Mouse (Mus musculus) 3T3-L1 (cell line): ENCODE measurements at regions not wholly inside any gene's neighbourhood (a gene's known extent, or its start where the extent isn't known, plus 50 kb on each side); places are given as distances from the start of the nearest gene placed in this dataset.

ENCODE experiments used
- DNase-seq: peaks from one replicate; pipeline ENCODE4 v3.0.0-alpha.2; 2015; ENCODE audit warnings: low read depth, low spot score

DNA sequence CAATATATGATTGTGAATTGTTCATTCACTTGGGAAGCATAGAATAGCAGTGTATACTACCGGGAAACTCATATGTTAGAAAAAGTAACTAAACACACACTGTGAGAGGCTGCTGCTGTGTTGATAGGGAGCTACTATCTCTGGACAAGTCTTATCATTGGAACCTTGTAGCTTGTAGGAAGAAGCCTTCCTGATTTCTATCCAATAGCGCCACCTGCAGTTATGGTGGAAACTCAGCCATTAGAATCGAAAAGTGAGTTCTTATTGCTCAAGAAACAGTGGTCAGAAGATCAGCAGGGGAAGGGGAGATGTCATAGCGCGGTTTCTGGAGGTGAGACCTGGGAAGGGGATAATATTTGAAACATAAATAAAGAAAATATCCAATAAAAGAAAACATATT lies 1245.1 kb upstream of the Cdh6 start:
- DNase-seq: peak; percentile 5

- no peak for DNase-seq
Measured at GRCm38 (mm10) chr15:14385347-14385746, 1211.9 kb upstream of the Cdh6 start.

GRCm38 (mm10) chr15:14378340-14378739 lies 1204.9 kb upstream of the Cdh6 start:
- DNase-seq: no peak
